ENCODE assay signal across 9 mouse cellular contexts in genomic region chr17:33924577-33925283, GRCm38 (mm10). TPM values are rescaled to one million over a fixed set of nuclear protein-coding genes. Genes with fewer than 3 reads are reported as not detected.
DNase-seq lines count a peak whose midpoint lies in the region; ATAC-seq lines count a peak whose summit lies in the region.
"Had no signal": no experiment of that assay in that cellular context is flagged by ENCODE, and none has a peak within 500 bp of the region (broad histone marks: within the 10 kb centered on the region; RNA-seq: fewer than 3 reads in every experiment).

No protein-coding gene starts in this region.

- peak; percentile 63 for DNase-seq in kidney, postnatal 10 days
- peak; percentile 68 for DNase-seq in MN1 (ENCODE audit: low spot score)
- DNase-seq in induced T-regulatory cell, adult 2 months (ENCODE audit: low read depth) = peak; percentile 84
- DNase-seq in spleen, postnatal 10 days (ENCODE audit: low spot score in 2 of 2) = peak; percentile 59 to 81

- H3K27ac ChIP-seq in kidney, embryonic 15.5 days = no peak overlapping the region
- H3K27ac ChIP-seq in hindbrain, embryonic 12.5 days = no peak overlapping the region
- H3K27ac ChIP-seq: lung, embryonic 15.5 days; stomach, embryonic 15.5 days had no signal

- no peaks in the 10 kb centered on the region for H3K9me3 ChIP-seq in kidney, embryonic 15.5 days (replicated peaks)
- no peaks in the 10 kb centered on the region for H3K9me3 ChIP-seq in hindbrain, embryonic 12.5 days (replicated peaks)
- H3K9me3 ChIP-seq: lung, embryonic 15.5 days; stomach, embryonic 15.5 days had no signal

- H3K36me3 ChIP-seq in kidney, embryonic 15.5 days = peaks cover 13% of the 10 kb centered on the region
- peaks cover 13% of the 10 kb centered on the region; the same call in 1 of the 2 replicates for H3K36me3 ChIP-seq in hindbrain, embryonic 12.5 days
- H3K36me3 ChIP-seq: stomach, embryonic 15.5 days had no signal

- no peak overlapping the region for H3K4me2 ChIP-seq in kidney, embryonic 15.5 days
- H3K4me2 ChIP-seq in hindbrain, embryonic 12.5 days (replicated peaks) = no peak overlapping the region
- H3K4me2 ChIP-seq: lung, embryonic 15.5 days; stomach, embryonic 15.5 days had no signal

- no peaks in the 10 kb centered on the region for H3K27me3 ChIP-seq in kidney, embryonic 15.5 days
- no peaks in the 10 kb centered on the region for H3K27me3 ChIP-seq in hindbrain, embryonic 12.5 days
- H3K27me3 ChIP-seq: lung, embryonic 15.5 days; stomach, embryonic 15.5 days had no signal

- no peak for ATAC-seq in kidney, embryonic 15.5 days (replicated peaks; ENCODE audit: low FRiP score)
- no peak for ATAC-seq in inflammation-experienced regulatory T-cells, adult 6 months
- no peak for ATAC-seq in hindbrain, embryonic 12.5 days (ENCODE audit: low FRiP score)

- peaks cover 31% of the 10 kb centered on the region for H3K4me1 ChIP-seq in kidney, embryonic 15.5 days
- peaks cover 27% of the 10 kb centered on the region for H3K4me1 ChIP-seq in hindbrain, embryonic 12.5 days

- no peak overlapping the region for H3K9ac ChIP-seq in kidney, embryonic 15.5 days
- H3K9ac ChIP-seq in hindbrain, embryonic 12.5 days = no peak overlapping the region
- H3K9ac ChIP-seq: lung, embryonic 15.5 days; stomach, embryonic 15.5 days had no signal

- WGBS in kidney, embryonic 15.5 days = 89% methylated on average over 10 of the region's 10 CpGs
- WGBS in hindbrain, embryonic 12.5 days = 85% methylated on average over 10 of the region's 10 CpGs

- no peak overlapping the region for H3K4me3 ChIP-seq in kidney, embryonic 15.5 days (replicated peaks)
- H3K4me3 ChIP-seq in hindbrain, embryonic 12.5 days = no peak overlapping the region
- H3K4me3 ChIP-seq: lung, embryonic 15.5 days; stomach, embryonic 15.5 days had no signal

RNA-seq across cellular contexts. Expression of gene Rgl2, which starts 4.6 kb away (rescaled TPM):
- 30.7 and 34.5 TPM in 2 replicates for polyA plus RNA-seq in kidney, embryonic 15.5 days (2015; fragmentation: Nextera tagmentation; extraction: Ambion mirVana)
- 10 to 100 TPM; 14.3 to 37.4 (median 31.7) TPM for polyA plus RNA-seq in inflammation-experienced regulatory T-cells, adult 6 months (2017; shearing (Covaris generic))
- polyA plus RNA-seq in hindbrain, embryonic 12.5 days (2016; fragmentation: Nextera tagmentation; extraction: Ambion mirVana) = 63.1 and 64.1 TPM in 2 replicates

RNA-seq across cellular contexts. Expression of gene Zbtb22, which starts 9.0 kb away (rescaled TPM):
- 17.5 and 19.3 TPM in 2 replicates for polyA plus RNA-seq in kidney, embryonic 15.5 days (2015; fragmentation: Nextera tagmentation; extraction: Ambion mirVana)
- polyA plus RNA-seq in inflammation-experienced regulatory T-cells, adult 6 months (2017; shearing (Covaris generic)) = 1 to 10 TPM; 3.7 to 6.8 (median 4.8) TPM
- 21.7 and 25.5 TPM in 2 replicates for polyA plus RNA-seq in hindbrain, embryonic 12.5 days (2016; fragmentation: Nextera tagmentation; extraction: Ambion mirVana)

RNA-seq across cellular contexts. Expression of gene Tapbp, which starts 9.0 kb away (rescaled TPM):
- 28.3 and 35.9 TPM in 2 replicates for polyA plus RNA-seq in kidney, embryonic 15.5 days (2015; fragmentation: Nextera tagmentation; extraction: Ambion mirVana)
- 100 to 1,000 TPM; 367 to 428 (median 385) TPM for polyA plus RNA-seq in inflammation-experienced regulatory T-cells, adult 6 months (2017; shearing (Covaris generic))
- 23.9 and 27.6 TPM in 2 replicates for polyA plus RNA-seq in hindbrain, embryonic 12.5 days (2016; fragmentation: Nextera tagmentation; extraction: Ambion mirVana)

RNA-seq across cellular contexts. Expression of gene Pfdn6, which starts 15.4 kb away (rescaled TPM):
- polyA plus RNA-seq in kidney, embryonic 15.5 days (2015; fragmentation: Nextera tagmentation; extraction: Ambion mirVana) = 171 and 183 TPM in 2 replicates
- polyA plus RNA-seq in inflammation-experienced regulatory T-cells, adult 6 months (2017; shearing (Covaris generic)) = 100 to 1,000 TPM; 114 to 135 (median 124) TPM
- polyA plus RNA-seq in hindbrain, embryonic 12.5 days (2016; fragmentation: Nextera tagmentation; extraction: Ambion mirVana) = 173 and 180 TPM in 2 replicates

RNA-seq across cellular contexts. Expression of gene Daxx, which starts 15.5 kb away (rescaled TPM):
- polyA plus RNA-seq in kidney, embryonic 15.5 days (2015; fragmentation: Nextera tagmentation; extraction: Ambion mirVana) = 47.6 and 60.0 TPM in 2 replicates
- 100 to 1,000 TPM; 101 to 116 (median 102) TPM for polyA plus RNA-seq in inflammation-experienced regulatory T-cells, adult 6 months (2017; shearing (Covaris generic))
- 55.5 and 61.2 TPM in 2 replicates for polyA plus RNA-seq in hindbrain, embryonic 12.5 days (2016; fragmentation: Nextera tagmentation; extraction: Ambion mirVana)
